Mouse (Mus musculus): Measurements from ENCODE around the gene Gm26602. TPM values are rescaled to one million over a fixed set of nuclear protein-coding genes. Genes with fewer than 3 reads are reported as not detected.

Gene Gm26602
- not detected in 2 replicates for polyA plus RNA-seq (2012; rRNA removed; ENCODE audit: low replicate concordance)

GRCm38 (mm10) chr10:79910556-79910955 is at the start of gene Gm26602:
TSS of gene Gm26602 (plus strand) at chr10:79910856.

GRCm38 (mm10) chr10:79874290-79874862 is 36.3 kb upstream of the Gm26602 start, which contains the start of the genes Prtn3 and Plppr3:
TSS of gene Prtn3 (plus strand) at chr10:79874476.
TSS of gene Plppr3 (minus strand) at chr10:79874634.

GRCm38 (mm10) chr10:79886054-79886453 is 24.6 kb upstream of the Gm26602 start, which contains the start of gene Elane:
TSS of gene Elane (plus strand) at chr10:79886247.

GRCm38 (mm10) chr10:79890670-79891069 is 20.0 kb upstream of the Gm26602 start, which contains the start of gene Cfd:
TSS of gene Cfd (plus strand) at chr10:79890853.

GRCm38 (mm10) chr10:79908167-79909091 is 2.2 kb upstream of the Gm26602 start, which contains the start of gene Med16:
TSS of gene Med16 (minus strand) at chr10:79908923.

GRCm38 (mm10) chr10:79916808-79917531 is 6.3 kb downstream of the Gm26602 start, which contains the start of gene Kiss1r:
TSS of gene Kiss1r (plus strand) at chr10:79916971.

GRCm38 (mm10) chr10:79920958-79921535 is 10.4 kb downstream of the Gm26602 start, which contains the start of gene R3hdm4:
TSS of gene R3hdm4 (minus strand) at chr10:79921208.

GRCm38 (mm10) chr10:79926491-79927323 is 16.1 kb downstream of the Gm26602 start, which contains the start of gene Arid3a:
TSS of gene Arid3a (plus strand) at chr10:79927043.

GRCm38 (mm10) chr10:79959847-79960601 is 49.4 kb downstream of the Gm26602 start, which contains the start of gene Wdr18:
TSS of gene Wdr18 (plus strand) at chr10:79960152.

Other genes with a start within 250 kb of the Gm26602 start
- 3.9 and 8.7 TPM in 2 replicates for gene Madcam1, start 246.3 kb upstream of the Gm26602 start, polyA plus RNA-seq (2012; rRNA removed; ENCODE audit: low replicate concordance)
- 46.9 and 119 TPM in 2 replicates for gene Tpgs1, start 241.5 kb upstream of the Gm26602 start, polyA plus RNA-seq (2012; rRNA removed; ENCODE audit: low replicate concordance)
- 265 and 337 TPM in 2 replicates for gene Cdc34, start 228.7 kb upstream of the Gm26602 start, polyA plus RNA-seq (2012; rRNA removed; ENCODE audit: low replicate concordance)
- gene Gzmm, start 221.8 kb upstream of the Gm26602 start, polyA plus RNA-seq (2012; rRNA removed; ENCODE audit: low replicate concordance): 1.1 and 1.3 TPM in 2 replicates
- 489 and 512 TPM in 2 replicates for gene Bsg, start 206.4 kb upstream of the Gm26602 start, polyA plus RNA-seq (2012; rRNA removed; ENCODE audit: low replicate concordance)
- 1.9 and 6.1 TPM in 2 replicates for gene Hcn2, start 194.2 kb upstream of the Gm26602 start, polyA plus RNA-seq (2012; rRNA removed; ENCODE audit: low replicate concordance)
- gene Polrmt, start 164.3 kb upstream of the Gm26602 start, polyA plus RNA-seq (2012; rRNA removed; ENCODE audit: low replicate concordance): 53.1 and 71.6 TPM in 2 replicates
- 0.19 TPM in 1 of 2 replicates, not detected in the other for gene Fgf22, start 155.8 kb upstream of the Gm26602 start, polyA plus RNA-seq (2012; rRNA removed; ENCODE audit: low replicate concordance)
- gene Rnf126, start 143.9 kb upstream of the Gm26602 start, polyA plus RNA-seq (2012; rRNA removed; ENCODE audit: low replicate concordance): 91.7 and 212 TPM in 2 replicates
- 19.5 and 24.6 TPM in 2 replicates for gene Fstl3, start 133.6 kb upstream of the Gm26602 start, polyA plus RNA-seq (2012; rRNA removed; ENCODE audit: low replicate concordance)
- gene Prss57, start 119.9 kb upstream of the Gm26602 start, polyA plus RNA-seq (2012; rRNA removed; ENCODE audit: low replicate concordance): 0.26 and 0.27 TPM in 2 replicates
- 49.2 and 87.4 TPM in 2 replicates for gene Palm, start 117.3 kb upstream of the Gm26602 start, polyA plus RNA-seq (2012; rRNA removed; ENCODE audit: low replicate concordance)
- 1.3 TPM in 2 replicates for gene Misp, start 89.9 kb upstream of the Gm26602 start, polyA plus RNA-seq (2012; rRNA removed; ENCODE audit: low replicate concordance)
- 163 and 219 TPM in 2 replicates for gene Ptbp1, start 56.4 kb upstream of the Gm26602 start, polyA plus RNA-seq (2012; rRNA removed; ENCODE audit: low replicate concordance)
- gene Prtn3, start 36.4 kb upstream of the Gm26602 start, polyA plus RNA-seq (2012; rRNA removed; ENCODE audit: low replicate concordance): 17.2 and 40.5 TPM in 2 replicates
- gene Plppr3, start 36.2 kb upstream of the Gm26602 start, polyA plus RNA-seq (2012; rRNA removed; ENCODE audit: low replicate concordance): 29.8 and 33.3 TPM in 2 replicates
- 3.4 and 5.8 TPM in 2 replicates for gene Elane, start 24.6 kb upstream of the Gm26602 start, polyA plus RNA-seq (2012; rRNA removed; ENCODE audit: low replicate concordance)
- gene Cfd, start 20.0 kb upstream of the Gm26602 start, polyA plus RNA-seq (2012; rRNA removed; ENCODE audit: low replicate concordance): 26,645 and 44,997 TPM in 2 replicates
- gene Med16, start 1.9 kb upstream of the Gm26602 start, polyA plus RNA-seq (2012; rRNA removed; ENCODE audit: low replicate concordance): 66.2 and 92.4 TPM in 2 replicates
- gene Kiss1r, start 6.1 kb downstream of the Gm26602 start, polyA plus RNA-seq (2012; rRNA removed; ENCODE audit: low replicate concordance): 9.0 and 14.4 TPM in 2 replicates
- gene R3hdm4, start 10.4 kb downstream of the Gm26602 start, polyA plus RNA-seq (2012; rRNA removed; ENCODE audit: low replicate concordance): 194 and 208 TPM in 2 replicates
- gene Arid3a, start 16.2 kb downstream of the Gm26602 start, polyA plus RNA-seq (2012; rRNA removed; ENCODE audit: low replicate concordance): 5.2 and 16.6 TPM in 2 replicates
- 47.1 and 52.1 TPM in 2 replicates for gene Wdr18, start 49.3 kb downstream of the Gm26602 start, polyA plus RNA-seq (2012; rRNA removed; ENCODE audit: low replicate concordance)
- 0.10 and 0.30 TPM in 2 replicates for gene Grin3b, start 59.9 kb downstream of the Gm26602 start, polyA plus RNA-seq (2012; rRNA removed; ENCODE audit: low replicate concordance)
- gene Tmem259, start 73.5 kb downstream of the Gm26602 start, polyA plus RNA-seq (2012; rRNA removed; ENCODE audit: low replicate concordance): 304 and 505 TPM in 2 replicates
- gene Cnn2, start 77.7 kb downstream of the Gm26602 start, polyA plus RNA-seq (2012; rRNA removed; ENCODE audit: low replicate concordance): 138 and 301 TPM in 2 replicates
- 23.5 and 40.2 TPM in 2 replicates for gene Abca7, start 85.6 kb downstream of the Gm26602 start, polyA plus RNA-seq (2012; rRNA removed; ENCODE audit: low replicate concordance)
- gene Arhgap45, start 105.8 kb downstream of the Gm26602 start, polyA plus RNA-seq (2012; rRNA removed; ENCODE audit: low replicate concordance): 152 and 343 TPM in 2 replicates
- 129 and 172 TPM in 2 replicates for gene Polr2e, start 128.9 kb downstream of the Gm26602 start, polyA plus RNA-seq (2012; rRNA removed; ENCODE audit: low replicate concordance)
- 1,265 and 1,308 TPM in 2 replicates for gene Gpx4, start 136.3 kb downstream of the Gm26602 start, polyA plus RNA-seq (2012; rRNA removed; ENCODE audit: low replicate concordance)
- 106 and 161 TPM in 2 replicates for gene Sbno2, start 194.7 kb downstream of the Gm26602 start, polyA plus RNA-seq (2012; rRNA removed; ENCODE audit: low replicate concordance)
- gene Stk11, start 204.9 kb downstream of the Gm26602 start, polyA plus RNA-seq (2012; rRNA removed; ENCODE audit: low replicate concordance): 164 and 186 TPM in 2 replicates
- gene Atp5d, start 227.8 kb downstream of the Gm26602 start, polyA plus RNA-seq (2012; rRNA removed; ENCODE audit: low replicate concordance): 1,044 and 2,712 TPM in 2 replicates
- 27.7 and 53.0 TPM in 2 replicates for gene Cbarp, start 230.0 kb downstream of the Gm26602 start, polyA plus RNA-seq (2012; rRNA removed; ENCODE audit: low replicate concordance)
- 83.5 and 239 TPM in 2 replicates for gene Midn, start 237.4 kb downstream of the Gm26602 start, polyA plus RNA-seq (2012; rRNA removed; ENCODE audit: low replicate concordance)

All from mammary gland, adult 2 months (tissue).